Mouse (Mus musculus): ENCODE data around the gene Rab44. TPM values are rescaled to one million over a fixed set of nuclear protein-coding genes. Genes with fewer than 3 reads are reported as not detected.
"Not testable (repeated sequence)": the region's sequence is repeated elsewhere in the genome, so short reads cannot be mapped to it uniquely, and the experiment has no call there.

Gene Rab44
- total and polyA plus RNA-seq, 3 experiments = 13.3 to 72.8 (median 23.0) TPM

DNA sequence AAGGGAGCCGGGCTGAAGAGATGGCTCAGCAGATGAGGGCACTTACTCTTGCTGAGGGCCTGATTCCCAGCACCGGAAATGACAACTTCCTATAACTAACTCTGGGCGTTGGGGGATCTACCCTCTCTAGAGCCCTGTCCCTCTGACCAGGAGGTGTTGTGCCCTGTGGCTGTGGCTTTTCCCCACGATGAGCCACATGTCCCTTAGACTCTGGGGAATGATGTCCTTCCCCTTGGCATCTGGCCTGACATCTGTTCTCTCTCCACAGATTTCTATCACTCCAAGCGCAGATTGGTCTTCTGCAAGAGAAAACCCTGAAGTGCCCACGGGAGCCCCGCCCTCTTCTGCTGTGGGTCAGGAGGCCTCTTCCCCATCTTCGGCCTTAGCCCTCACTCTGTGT lies 14.9 kb upstream of the Rab44 start:
- Histone ChIP-seq H3K9me3 (replicated peaks) (no peaks in the 10 kb centered on the region), H3K4me3 (ENCODE audit: low read depth, low read length) (no peak overlapping the region), H3K4me1 (ENCODE audit: insufficient read depth, low read depth, low read length) (peaks cover 53% of the 10 kb centered on the region), H3K27me3 (ENCODE audit: insufficient read depth, low read length) (no peaks in the 10 kb centered on the region), H3K36me3 (replicated peaks) (peaks cover 67% of the 10 kb centered on the region)
- ATAC-seq (ENCODE audit: extremely low read depth, insufficient number of reproducible peaks, low FRiP score, poor library complexity, severe bottlenecking) = no peak
- no peak for TF ChIP-seq GATA2 (IDR thresholded peaks at IDR 0.05; ENCODE audit: borderline replicate concordance, low read depth, low read length)
- no peak for TF ChIP-seq GATA1 (IDR thresholded peaks at IDR 0.05; ENCODE audit: borderline replicate concordance, low read length)
- no peak for TF ChIP-seq CTCF (IDR thresholded peaks at IDR 0.05; ENCODE audit: low read depth, low read length)
- TF ChIP-seq POLR2AphosphoS5 (IDR thresholded peaks at IDR 0.05; ENCODE audit: insufficient replicate concordance, low read depth, low read length) = no peak
- TF ChIP-seq TAL1 (conservative IDR thresholded peaks at IDR 0.05; ENCODE audit: low read depth, low read length) = no peak
- no peak for DNase-seq (ENCODE audit: low spot score)

GRCm38 (mm10) chr17:29100627-29101026 lies 13.3 kb upstream of the Rab44 start:
- peak; percentile 85; the same call in 1 of the 2 replicates for TF ChIP-seq POLR2AphosphoS5 (IDR thresholded peaks at IDR 0.05; ENCODE audit: insufficient replicate concordance, low read depth, low read length)
- TF ChIP-seq GATA1 (IDR thresholded peaks at IDR 0.05; ENCODE audit: borderline replicate concordance, low read length) = no peak
- no peak for TF ChIP-seq TAL1 (conservative IDR thresholded peaks at IDR 0.05; ENCODE audit: low read depth, low read length)
- no peak for TF ChIP-seq GATA2 (IDR thresholded peaks at IDR 0.05; ENCODE audit: borderline replicate concordance, low read depth, low read length)
- no peak for TF ChIP-seq CTCF (IDR thresholded peaks at IDR 0.05; ENCODE audit: low read depth, low read length)
- Histone ChIP-seq H3K36me3 (replicated peaks) (peaks cover 53% of the 10 kb centered on the region), H3K4me3 (ENCODE audit: low read depth, low read length) (no peak overlapping the region), H3K27me3 (ENCODE audit: insufficient read depth, low read length) (no peaks in the 10 kb centered on the region), H3K4me1 (ENCODE audit: insufficient read depth, low read depth, low read length) (peaks cover 42% of the 10 kb centered on the region), H3K9me3 (replicated peaks) (no peaks in the 10 kb centered on the region)
- DNase-seq (ENCODE audit: low spot score) = no peak
- no peak for ATAC-seq (ENCODE audit: extremely low read depth, insufficient number of reproducible peaks, low FRiP score, poor library complexity, severe bottlenecking)

GRCm38 (mm10) chr17:29110356-29110755 lies 3.6 kb upstream of the Rab44 start:
- not testable (repeated sequence) for H3K4me3 ChIP-seq (ENCODE audit: low read depth, low read length); H3K27me3 ChIP-seq (ENCODE audit: insufficient read depth, low read length); H3K36me3 ChIP-seq (replicated peaks); H3K9me3 ChIP-seq (replicated peaks); DNase-seq (ENCODE audit: low spot score); ATAC-seq (ENCODE audit: extremely low read depth, insufficient number of reproducible peaks, low FRiP score, poor library complexity, severe bottlenecking)
- peaks cover 44% of the 10 kb centered on the region for H3K4me1 ChIP-seq (ENCODE audit: insufficient read depth, low read depth, low read length)

- Histone ChIP-seq H3K4me3 (ENCODE audit: low read depth, low read length) (no peak overlapping the region; the same call in 1 of the 2 replicates), H3K27me3 (ENCODE audit: insufficient read depth, low read length) (peaks cover 3% of the 10 kb centered on the region; the same call in 1 of the 2 replicates), H3K36me3 (replicated peaks) (no peaks in the 10 kb centered on the region), H3K4me1 (ENCODE audit: insufficient read depth, low read depth, low read length) (peaks cover 53% of the 10 kb centered on the region), H3K9me3 (replicated peaks) (no peaks in the 10 kb centered on the region)
- TF ChIP-seq TAL1 (conservative IDR thresholded peaks at IDR 0.05; ENCODE audit: low read depth, low read length) (peak; percentile 33), CTCF (IDR thresholded peaks at IDR 0.05; ENCODE audit: low read depth, low read length) (no peak)
- ATAC-seq (ENCODE audit: extremely low read depth, insufficient number of reproducible peaks, low FRiP score, poor library complexity, severe bottlenecking) (peak; percentile 86), DNase-seq (ENCODE audit: low spot score) (peak; percentile 73)
These were observed 2.6 kb upstream of the Rab44 start for GRCm38 (mm10) chr17:29111332-29111731.

DNA sequence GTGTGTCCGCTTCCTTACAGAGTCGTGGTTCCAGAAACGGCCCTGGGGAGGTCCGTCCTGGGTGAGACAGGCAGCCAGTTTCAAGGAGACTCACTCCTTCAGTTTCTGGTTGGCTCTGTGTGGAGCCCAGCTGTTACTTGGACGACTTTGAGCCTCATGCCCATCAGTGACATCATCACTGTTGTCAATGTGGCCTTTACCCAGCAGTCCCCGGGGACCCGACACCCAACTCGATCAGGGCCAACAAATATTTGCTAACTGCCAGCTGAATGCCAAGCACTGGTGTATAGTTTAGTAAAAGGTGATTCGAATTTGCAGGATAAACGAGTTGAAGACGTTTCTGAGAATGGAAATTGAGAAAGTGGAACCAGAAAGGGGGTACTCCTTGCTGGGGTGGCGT lies 2.1 kb downstream of the Rab44 start:
- peaks cover 57% of the 10 kb centered on the region for H3K4me1 ChIP-seq (ENCODE audit: insufficient read depth, low read depth, low read length)
- peak overlapping the region; percentile 49; the same call in 1 of the 2 replicates for H3K4me3 ChIP-seq (ENCODE audit: low read depth, low read length)
- ATAC-seq (ENCODE audit: extremely low read depth, insufficient number of reproducible peaks, low FRiP score, poor library complexity, severe bottlenecking) (no peak), DNase-seq (ENCODE audit: low spot score) (no peak)
- no peaks in the 10 kb centered on the region for H3K9me3 ChIP-seq (replicated peaks)
- H3K36me3 ChIP-seq (replicated peaks) = peaks cover 9% of the 10 kb centered on the region
- H3K27me3 ChIP-seq (ENCODE audit: insufficient read depth, low read length) = peaks cover 8% of the 10 kb centered on the region; the same call in 1 of the 2 replicates
- TF ChIP-seq CTCF (IDR thresholded peaks at IDR 0.05; ENCODE audit: low read depth, low read length) (no peak), POLR2AphosphoS5 (IDR thresholded peaks at IDR 0.05; ENCODE audit: insufficient replicate concordance, low read depth, low read length) (no peak), TAL1 (conservative IDR thresholded peaks at IDR 0.05; ENCODE audit: low read depth, low read length) (no peak), GATA2 (IDR thresholded peaks at IDR 0.05; ENCODE audit: borderline replicate concordance, low read depth, low read length) (no peak)

- H3K4me1 ChIP-seq (ENCODE audit: insufficient read depth, low read depth, low read length) = peaks cover 49% of the 10 kb centered on the region
- H3K27me3 ChIP-seq (ENCODE audit: insufficient read depth, low read length) = peaks cover 8% of the 10 kb centered on the region; the same call in 1 of the 2 replicates
- ATAC-seq (ENCODE audit: extremely low read depth, insufficient number of reproducible peaks, low FRiP score, poor library complexity, severe bottlenecking) (no peak), DNase-seq (ENCODE audit: low spot score) (no peak)
- TF ChIP-seq GATA2 (IDR thresholded peaks at IDR 0.05; ENCODE audit: borderline replicate concordance, low read depth, low read length) (no peak), GATA1 (IDR thresholded peaks at IDR 0.05; ENCODE audit: borderline replicate concordance, low read length) (no peak), POLR2AphosphoS5 (IDR thresholded peaks at IDR 0.05; ENCODE audit: insufficient replicate concordance, low read depth, low read length) (no peak), CTCF (IDR thresholded peaks at IDR 0.05; ENCODE audit: low read depth, low read length) (no peak), TAL1 (conservative IDR thresholded peaks at IDR 0.05; ENCODE audit: low read depth, low read length) (no peak)
- no peak overlapping the region; the same call in 1 of the 2 replicates for H3K4me3 ChIP-seq (ENCODE audit: low read depth, low read length)
- H3K9me3 ChIP-seq (replicated peaks) = no peaks in the 10 kb centered on the region
- peaks cover 11% of the 10 kb centered on the region for H3K36me3 ChIP-seq (replicated peaks)
These were observed 3.2 kb downstream of the Rab44 start for GRCm38 (mm10) chr17:29117006-29117648.

GRCm38 (mm10) chr17:29118057-29118456 lies 4.1 kb downstream of the Rab44 start:
- no peak for ATAC-seq (ENCODE audit: extremely low read depth, insufficient number of reproducible peaks, low FRiP score, poor library complexity, severe bottlenecking)
- Histone ChIP-seq H3K9me3 (replicated peaks) (no peaks in the 10 kb centered on the region), H3K36me3 (replicated peaks) (peaks cover 18% of the 10 kb centered on the region), H3K27me3 (ENCODE audit: insufficient read depth, low read length) (peaks cover 8% of the 10 kb centered on the region; the same call in 1 of the 2 replicates), H3K4me1 (ENCODE audit: insufficient read depth, low read depth, low read length) (peaks cover 48% of the 10 kb centered on the region), H3K4me3 (ENCODE audit: low read depth, low read length) (no peak overlapping the region)
- TF ChIP-seq CTCF (IDR thresholded peaks at IDR 0.05; ENCODE audit: low read depth, low read length) (no peak), GATA1 (IDR thresholded peaks at IDR 0.05; ENCODE audit: borderline replicate concordance, low read length) (no peak), GATA2 (IDR thresholded peaks at IDR 0.05; ENCODE audit: borderline replicate concordance, low read depth, low read length) (no peak), TAL1 (conservative IDR thresholded peaks at IDR 0.05; ENCODE audit: low read depth, low read length) (no peak), POLR2AphosphoS5 (IDR thresholded peaks at IDR 0.05; ENCODE audit: insufficient replicate concordance, low read depth, low read length) (no peak)
- no peak for DNase-seq (ENCODE audit: low spot score)

All from G1E (cell line).